Mouse (Mus musculus): Measurements from ENCODE around the gene Cd274. TPM values are rescaled to one million over a fixed set of nuclear protein-coding genes. Genes with fewer than 3 reads are reported as not detected.

Gene Cd274
- polyA plus RNA-seq, 1 experiment from 2014 or later = 0.41 TPM

DNA sequence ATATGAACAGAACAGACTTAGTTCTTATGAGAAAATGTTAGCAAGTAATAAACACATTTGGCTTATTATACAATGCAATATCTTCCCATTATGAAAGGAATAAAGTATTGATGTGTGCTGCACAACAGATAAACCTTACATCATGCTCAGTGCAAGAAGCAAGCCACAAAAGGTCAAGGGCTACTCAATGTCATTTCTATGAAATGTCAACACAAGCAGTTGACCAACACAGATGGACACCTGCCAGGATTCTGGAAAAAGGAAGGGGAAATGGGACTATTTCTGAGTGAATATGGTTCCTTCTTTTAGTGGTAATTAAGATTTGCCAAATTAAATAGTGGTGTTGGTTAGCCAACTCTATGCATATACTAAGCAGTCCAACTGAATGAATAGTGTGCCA is 52.7 kb downstream of the Cd274 start:
- no peaks in the 10 kb centered on the region for H3K9me3 ChIP-seq (replicated peaks)
- H3K36me3 ChIP-seq (ENCODE audit: poor library complexity, severe bottlenecking) = no peaks in the 10 kb centered on the region
- no peak for ATAC-seq
- no peak overlapping the region for H3K4me2 ChIP-seq
- H3K27ac ChIP-seq = no peak overlapping the region
- no peaks in the 10 kb centered on the region for H3K27me3 ChIP-seq
- H3K4me3 ChIP-seq = no peak overlapping the region
- no peak overlapping the region for H3K9ac ChIP-seq
- H3K4me1 ChIP-seq = no peaks in the 10 kb centered on the region

DNA sequence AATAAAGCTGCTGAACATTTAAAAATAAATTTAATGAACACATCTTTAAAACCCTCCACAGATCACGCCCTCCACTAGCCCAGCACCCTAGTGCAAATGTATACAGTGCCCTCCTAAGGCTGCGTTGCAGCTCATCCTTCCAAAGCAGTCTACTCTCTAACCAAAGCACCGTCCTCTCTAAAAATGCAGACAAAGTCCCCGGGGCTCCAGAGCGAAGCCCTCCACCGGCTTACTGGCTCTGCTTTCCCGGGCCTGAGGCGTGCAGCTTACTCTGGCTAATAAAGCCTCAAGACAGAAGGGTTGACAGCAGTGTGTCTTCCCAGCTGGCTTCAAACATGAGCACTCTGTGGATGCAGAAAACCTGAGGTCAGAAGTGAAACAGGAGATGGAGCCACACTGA is 53.1 kb downstream of the Cd274 start:
- H3K4me3 ChIP-seq = no peak overlapping the region
- H3K9ac ChIP-seq = no peak overlapping the region
- no peaks in the 10 kb centered on the region for H3K36me3 ChIP-seq (ENCODE audit: poor library complexity, severe bottlenecking)
- no peaks in the 10 kb centered on the region for H3K4me1 ChIP-seq
- ATAC-seq = no peak
- 83% methylated on average over 8 of the region's 8 CpGs for WGBS
- no peaks in the 10 kb centered on the region for H3K9me3 ChIP-seq (replicated peaks)
- H3K4me2 ChIP-seq = no peak overlapping the region
- no peak overlapping the region for H3K27ac ChIP-seq
- no peaks in the 10 kb centered on the region for H3K27me3 ChIP-seq

DNA sequence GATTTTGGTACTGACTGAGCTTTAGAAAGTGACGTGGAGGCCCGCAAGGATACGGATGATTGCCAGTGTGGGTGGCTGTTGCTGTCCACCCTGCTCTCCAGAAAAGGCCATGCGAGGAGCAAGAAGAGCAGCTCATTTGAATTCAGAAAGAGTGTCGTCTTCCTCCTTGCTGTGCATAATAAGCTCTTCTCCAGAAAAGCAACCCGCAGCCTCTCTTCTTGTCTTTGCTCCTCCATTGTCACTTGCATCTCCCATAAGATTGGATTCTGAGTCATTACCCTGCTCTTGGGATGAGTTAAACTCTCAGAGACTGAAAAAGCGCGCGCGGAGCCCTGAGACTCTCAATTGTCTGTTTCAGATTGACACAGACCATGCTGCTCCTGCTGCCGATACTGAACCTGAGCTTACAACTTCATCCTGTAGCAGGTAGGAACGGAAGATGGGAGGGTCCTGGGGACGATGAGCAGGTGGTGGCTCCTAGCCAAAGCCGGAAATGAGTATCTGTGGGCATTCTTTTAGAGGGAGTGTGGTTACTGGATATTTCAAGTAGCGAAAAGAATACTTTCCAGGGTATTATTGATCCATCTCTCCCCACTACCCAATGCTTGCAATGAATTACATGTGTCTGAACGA is 54.9 kb downstream of the Cd274 start:
- Histone ChIP-seq H3K4me2 (no peak overlapping the region), H3K27ac (no peak overlapping the region), H3K4me3 (no peak overlapping the region), H3K36me3 (ENCODE audit: poor library complexity, severe bottlenecking) (no peaks in the 10 kb centered on the region), H3K4me1 (no peaks in the 10 kb centered on the region), H3K27me3 (no peaks in the 10 kb centered on the region), H3K9me3 (replicated peaks) (no peaks in the 10 kb centered on the region), H3K9ac (no peak overlapping the region)
- no peak for ATAC-seq
- 82% methylated on average over 16 of the region's 16 CpGs for WGBS

DNA sequence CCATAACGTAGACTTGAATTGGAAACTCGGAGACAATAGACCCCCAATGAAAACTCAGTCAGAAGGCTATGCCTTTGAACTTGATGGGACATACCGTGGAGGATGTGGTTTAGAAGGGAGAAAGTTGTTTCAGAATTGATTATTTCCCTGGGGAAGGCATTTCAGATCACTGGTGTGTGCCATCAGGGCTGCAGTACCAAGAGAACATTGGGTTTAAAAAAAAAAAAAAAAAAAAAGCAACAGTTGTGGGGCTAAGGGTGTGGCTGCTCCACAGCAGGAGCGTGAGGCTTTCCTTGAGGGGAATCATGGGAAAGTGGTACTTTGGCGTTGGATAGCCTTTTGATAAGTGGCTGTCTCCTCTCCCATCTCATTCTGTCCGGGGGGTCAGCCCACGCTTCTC is 55.5 kb downstream of the Cd274 start:
- Histone ChIP-seq H3K9ac (no peak overlapping the region), H3K9me3 (replicated peaks) (no peaks in the 10 kb centered on the region), H3K36me3 (ENCODE audit: poor library complexity, severe bottlenecking) (no peaks in the 10 kb centered on the region), H3K4me3 (no peak overlapping the region), H3K27me3 (no peaks in the 10 kb centered on the region), H3K27ac (no peak overlapping the region), H3K4me2 (no peak overlapping the region), H3K4me1 (no peaks in the 10 kb centered on the region)
- no peak for ATAC-seq
- 80% methylated on average over 7 of the region's 7 CpGs for WGBS

DNA sequence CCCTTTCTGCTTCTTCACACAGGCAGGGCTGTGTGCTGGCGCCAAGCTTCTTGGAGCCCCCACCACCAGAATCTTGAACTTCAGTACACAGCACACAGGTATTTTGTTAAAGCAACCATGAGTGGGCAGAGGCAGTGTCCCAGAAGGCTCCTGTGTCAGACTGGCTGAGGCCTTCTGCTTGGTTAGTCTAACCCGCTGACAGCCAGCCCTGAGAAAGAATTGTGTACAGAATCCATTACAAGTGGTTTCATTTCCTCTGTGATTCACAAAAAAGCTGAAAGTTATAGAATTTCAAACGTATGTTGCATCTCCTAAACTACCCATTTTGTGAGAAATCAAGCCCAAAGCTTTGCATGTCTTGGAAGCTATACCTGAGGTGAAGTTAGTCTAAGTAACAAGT is 63.3 kb downstream of the Cd274 start:
- Histone ChIP-seq H3K4me1 (no peaks in the 10 kb centered on the region), H3K27ac (no peak overlapping the region), H3K9ac (no peak overlapping the region), H3K4me2 (no peak overlapping the region), H3K27me3 (no peaks in the 10 kb centered on the region), H3K4me3 (no peak overlapping the region), H3K9me3 (replicated peaks) (no peaks in the 10 kb centered on the region), H3K36me3 (ENCODE audit: poor library complexity, severe bottlenecking) (no peaks in the 10 kb centered on the region)
- 90% methylated on average over 3 of the region's 3 CpGs for WGBS
- ATAC-seq = no peak

DNA sequence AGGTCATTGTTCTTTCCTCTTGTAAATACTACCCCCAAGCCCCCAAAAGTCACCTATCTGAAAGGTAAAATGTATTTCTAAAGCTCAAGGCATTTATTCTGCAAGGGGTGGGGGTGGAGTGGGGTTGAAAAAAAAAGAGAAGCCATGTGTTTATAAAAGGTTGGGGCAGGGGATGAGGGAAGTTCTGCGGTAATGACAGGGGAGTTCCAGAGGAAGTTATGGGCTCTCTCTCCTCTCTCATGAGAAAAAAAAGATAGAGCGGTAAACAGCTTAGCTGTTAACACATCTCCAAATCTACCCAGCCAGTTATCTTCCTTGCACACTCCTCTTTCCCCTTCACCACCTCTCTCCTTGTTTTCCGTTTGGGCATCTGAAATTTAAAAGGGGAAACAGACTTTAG is 63.7 kb downstream of the Cd274 start:
- H3K4me2 ChIP-seq = no peak overlapping the region
- H3K9me3 ChIP-seq (replicated peaks) = no peaks in the 10 kb centered on the region
- H3K4me3 ChIP-seq = no peak overlapping the region
- no peak for ATAC-seq
- no peaks in the 10 kb centered on the region for H3K4me1 ChIP-seq
- H3K36me3 ChIP-seq (ENCODE audit: poor library complexity, severe bottlenecking) = no peaks in the 10 kb centered on the region
- WGBS = 79% methylated on average over 3 of the region's 3 CpGs
- no peaks in the 10 kb centered on the region for H3K27me3 ChIP-seq
- H3K27ac ChIP-seq = no peak overlapping the region
- H3K9ac ChIP-seq = no peak overlapping the region

DNA sequence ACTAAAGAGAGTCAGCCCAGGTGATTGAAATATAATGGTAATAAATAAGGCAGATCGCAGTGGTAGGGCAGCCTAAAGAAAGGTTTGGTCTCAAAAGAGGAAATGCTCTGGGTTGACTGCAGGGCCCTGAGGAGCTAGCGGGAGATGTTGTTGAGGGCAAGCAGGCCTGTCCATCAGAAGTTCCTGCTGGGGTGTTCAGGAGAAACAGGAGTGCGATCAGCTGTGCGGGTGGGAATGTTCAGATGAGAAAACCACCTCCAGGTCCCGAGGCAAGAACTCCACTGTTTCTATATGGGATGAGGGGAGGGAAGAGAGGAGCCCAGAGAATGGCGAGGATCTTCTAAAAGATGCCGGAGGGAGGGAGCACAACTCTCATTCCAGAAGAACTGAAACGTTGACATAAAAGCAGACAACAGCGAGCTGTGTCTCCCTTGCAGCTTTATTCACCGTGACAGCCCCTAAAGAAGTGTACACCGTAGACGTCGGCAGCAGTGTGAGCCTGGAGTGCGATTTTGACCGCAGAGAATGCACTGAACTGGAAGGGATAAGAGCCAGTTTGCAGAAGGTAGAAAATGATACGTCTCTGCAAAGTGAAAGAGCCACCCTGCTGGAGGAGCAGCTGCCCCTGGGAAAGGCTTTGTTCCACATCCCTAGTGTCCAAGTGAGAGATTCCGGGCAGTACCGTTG is 69.7 kb downstream of the Cd274 start:
- Histone ChIP-seq H3K36me3 (ENCODE audit: poor library complexity, severe bottlenecking) (no peaks in the 10 kb centered on the region), H3K4me2 (no peak overlapping the region), H3K9ac (no peak overlapping the region), H3K9me3 (replicated peaks) (no peaks in the 10 kb centered on the region), H3K27ac (no peak overlapping the region), H3K27me3 (no peaks in the 10 kb centered on the region), H3K4me1 (no peaks in the 10 kb centered on the region), H3K4me3 (no peak overlapping the region)
- 87% methylated on average over 18 of the region's 18 CpGs for WGBS
- ATAC-seq = no peak

Other genes starting within 250 kb of the Cd274 start
- gene Jak2, start 115.6 kb upstream of the Cd274 start, polyA plus RNA-seq (2015; fragmentation: Nextera tagmentation; extraction: Ambion mirVana) = 10.1 and 10.7 TPM in 2 replicates
- gene Insl6, start 42.1 kb upstream of the Cd274 start, polyA plus RNA-seq (2015; fragmentation: Nextera tagmentation; extraction: Ambion mirVana) = 3.4 and 3.6 TPM in 2 replicates
- gene Rln1, start 32.8 kb upstream of the Cd274 start, polyA plus RNA-seq (2015; fragmentation: Nextera tagmentation; extraction: Ambion mirVana) = 1.6 TPM in 2 replicates
- gene Plgrkt, start 65 bp upstream of the Cd274 start, polyA plus RNA-seq (2015; fragmentation: Nextera tagmentation; extraction: Ambion mirVana) = 88.6 and 102 TPM in 2 replicates
- not detected in 2 replicates for gene Pdcd1lg2, start 43.5 kb downstream of the Cd274 start, polyA plus RNA-seq (2015; fragmentation: Nextera tagmentation; extraction: Ambion mirVana)
- 11.2 and 11.8 TPM in 2 replicates for gene Ric1, start 154.8 kb downstream of the Cd274 start, polyA plus RNA-seq (2015; fragmentation: Nextera tagmentation; extraction: Ambion mirVana)